Mouse (Mus musculus) ES-E14 (cell line): ENCODE data around the gene Cabp4.

Experiments used
- CHD2 ChIP-seq: IDR thresholded peaks from 2 replicates; pipeline ENCODE4 v1.6.1; 2014; ENCODE audit warnings: mild to moderate bottlenecking, low read depth, low read length, inconsistent platforms
- HCFC1 ChIP-seq: IDR thresholded peaks from 2 replicates; pipeline ENCODE4 v1.6.1; 2012; ENCODE audit warnings: low read length, inconsistent platforms, borderline replicate concordance; ENCODE audit not compliant: insufficient read depth
- MAFK ChIP-seq: IDR thresholded peaks from 2 replicates; pipeline ENCODE4 v1.6.1; 2014; ENCODE audit warnings: mild to moderate bottlenecking, low read depth, low read length, inconsistent platforms; ENCODE audit not compliant: insufficient read depth

- TF ChIP-seq HCFC1, result no peak
- TF ChIP-seq MAFK, result no peak
- no peak for TF ChIP-seq CHD2
Measured at GRCm38 (mm10) chr19:4124432-4124831, 19.4 kb downstream of the Cabp4 start.
